Mouse (Mus musculus) kidney, adult 2 months (tissue): ENCODE results near the gene Cope.

Experiments used
- CTCF ChIP-seq: fragments of 200-500 bp; conservative IDR thresholded peaks from 2 replicates; pipeline ENCODE4 v1.5.1; 2011; ENCODE audit warnings: low read depth, mild to moderate bottlenecking, control low read depth, low read length, moderate library complexity, mixed read lengths; ENCODE audit not compliant: insufficient read depth, insufficient read length
- POLR2A ChIP-seq: fragments of 200-500 bp; IDR thresholded peaks from one replicate; pipeline ENCODE4 v1.6.1; 2011; ENCODE audit warnings: low read depth, low read length, control low read depth

DNA sequence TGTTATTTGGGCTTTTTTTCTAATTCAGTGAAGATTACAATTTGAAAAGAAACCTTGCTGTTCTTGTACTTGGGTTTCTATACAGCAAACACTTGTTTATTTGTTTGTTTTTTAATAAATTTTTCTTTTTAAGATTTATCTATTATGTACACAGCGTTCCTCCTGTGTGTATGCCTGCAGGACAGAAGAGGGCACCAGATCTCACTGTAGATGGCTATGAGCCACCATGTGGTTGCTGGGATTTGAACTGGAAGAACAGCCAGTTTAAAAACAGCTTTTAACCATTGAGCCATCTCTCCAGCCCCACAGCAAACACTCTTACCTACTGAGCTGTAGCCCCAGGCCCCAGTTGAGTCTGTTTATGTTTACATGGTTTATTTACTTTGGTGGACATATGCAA lies 47.7 kb upstream of the Cope start:
- no peak for TF ChIP-seq CTCF
- no peak for TF ChIP-seq POLR2A
